Mouse (Mus musculus): ENCODE data around the gene Ypel3.
"Not testable (repeated sequence)": the region's sequence is repeated elsewhere in the genome, so short reads cannot be mapped to it uniquely, and the experiment has no call there.

DNA sequence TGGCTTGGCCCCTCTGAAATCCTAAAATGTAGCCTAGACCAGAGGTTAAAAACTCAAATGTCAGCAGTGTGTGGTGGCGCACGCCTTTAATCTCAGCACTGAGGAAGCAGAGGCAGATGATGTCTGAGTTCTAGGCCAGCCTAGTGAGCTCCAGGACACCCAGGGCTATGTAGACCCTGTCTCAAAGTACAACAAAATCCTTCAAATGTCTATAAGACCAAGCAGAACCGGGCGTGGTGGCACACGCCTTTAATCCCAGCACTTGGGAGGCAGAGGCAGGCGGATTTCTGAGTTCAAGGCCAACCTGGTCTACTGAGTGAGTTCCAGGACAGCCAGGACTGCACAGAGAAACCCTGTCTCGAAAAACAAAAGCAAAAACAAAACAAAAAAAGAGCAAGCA, 2.3 kb downstream of the Ypel3 start:
- TF ChIP-seq HCFC1 (IDR thresholded peaks at IDR 0.05; ENCODE audit: borderline replicate concordance, insufficient read depth, low read length); ZC3H11A (IDR thresholded peaks at IDR 0.05; ENCODE audit: borderline replicate concordance, low read depth, low read length); ZNF384 (IDR thresholded peaks at IDR 0.05; ENCODE audit: low read depth, low read length): not testable (repeated sequence)

Data from ES-E14 (cell line).